Mouse (Mus musculus) midbrain, embryonic 13.5 days (tissue): ENCODE measurements around the gene St3gal6. TPM values are rescaled to one million over a fixed set of nuclear protein-coding genes. Genes with fewer than 3 reads are reported as not detected.

ENCODE experiments used
- ATAC-seq: fragments of 200-750 bp; cut with Nextera tagmentation; 2 replicates; pipeline ENCODE4 v1.8.0; 2017; ENCODE audit warnings: mild to moderate bottlenecking, moderate TSS enrichment, moderate library complexity
- H3K27ac ChIP-seq: fragments of 300-500 bp; sonication (generic); 2 replicates; pipeline ENCODE4 v1.5.1; 2015; ENCODE audit warnings: inconsistent platforms, mild to moderate bottlenecking, moderate library complexity
- H3K27me3 ChIP-seq: fragments of 300-500 bp; sonication (generic); 2 replicates; pipeline ENCODE4 v1.6.1; 2015; ENCODE audit warnings: mild to moderate bottlenecking, inconsistent platforms
- H3K36me3 ChIP-seq: fragments of 300-500 bp; sonication (generic); 2 replicates; pipeline ENCODE4 v1.6.1; 2015; ENCODE audit warnings: mild to moderate bottlenecking, inconsistent platforms
- H3K4me1 ChIP-seq: fragments of 300-500 bp; sonication (generic); replicated peaks from 2 replicates; pipeline ENCODE4 v1.6.1; 2015; ENCODE audit warnings: inconsistent platforms
- H3K4me2 ChIP-seq: fragments of 300-500 bp; sonication (generic); replicated peaks from 2 replicates; pipeline ENCODE4 v1.6.1; 2015; ENCODE audit warnings: moderate library complexity, mild to moderate bottlenecking, inconsistent platforms
- H3K4me3 ChIP-seq: fragments of 300-500 bp; sonication (generic); replicated peaks from 2 replicates; pipeline ENCODE4 v1.5.1; 2015; ENCODE audit warnings: mild to moderate bottlenecking, inconsistent platforms
- H3K9ac ChIP-seq: fragments of 300-500 bp; sonication (generic); replicated peaks from 2 replicates; pipeline ENCODE4 v1.6.1; 2015; ENCODE audit warnings: mild to moderate bottlenecking, inconsistent platforms
- H3K9me3 ChIP-seq: fragments of 300-500 bp; sonication (generic); 2 replicates; pipeline ENCODE4 v1.6.1; 2016; ENCODE audit warnings: mild to moderate bottlenecking, inconsistent platforms
- WGBS: fragments of 180-500 bp; shearing (Covaris S2); methylation state at CpG from one replicate; pipeline ENCODE4 v1.1.7; 2015; 5-methylcytosine and 5-hydroxymethylcytosine counted together
- polyA plus RNA-seq: library from polyadenylated mRNA; unstranded; fragments of >200 nt; fragmentation: Nextera tagmentation; extraction: Ambion mirVana; gene quantifications from 2 replicates; pipeline ENCODE4 v1.2.1, GENCODE M21; 2015

The St3gal6 gene
- polyA plus RNA-seq, 1 experiment from 2014 or later, result 8.3 TPM

- peaks cover 6% of the 10 kb centered on the region; the same call in 1 of the 2 replicates for H3K27me3 ChIP-seq
- no peak overlapping the region for H3K27ac ChIP-seq
- no peak overlapping the region for H3K9ac ChIP-seq
- H3K4me2 ChIP-seq, result no peak overlapping the region
- H3K4me3 ChIP-seq, result no peak overlapping the region
- H3K9me3 ChIP-seq, result peaks cover 3% of the 10 kb centered on the region; the same call in 1 of the 2 replicates
- peaks cover 7% of the 10 kb centered on the region; the same call in 1 of the 2 replicates for H3K4me1 ChIP-seq
- no peak for ATAC-seq
- 95% methylated on average over 6 of the region's 6 CpGs for whole genome bisulfite sequencing
- H3K36me3 ChIP-seq, result no peaks in the 10 kb centered on the region
These were observed 3.6 kb downstream of the St3gal6 start for GRCm38 (mm10) chr16:58520457-58520856.

- Histone ChIP-seq H3K4me1 (peaks cover 7% of the 10 kb centered on the region; the same call in 1 of the 2 replicates), H3K9me3 (peaks cover 3% of the 10 kb centered on the region; the same call in 1 of the 2 replicates), H3K9ac (no peak overlapping the region), H3K27me3 (peaks cover 6% of the 10 kb centered on the region; the same call in 1 of the 2 replicates), H3K4me3 (no peak overlapping the region), H3K4me2 (0 out of 2 replicates have a peak overlapping the region, but pooled peaks have one; percentile 11), H3K27ac (no peak overlapping the region), H3K36me3 (no peaks in the 10 kb centered on the region)
- 65% methylated on average over 11 of the region's 11 CpGs for WGBS
- no peak for ATAC-seq
These were observed 4.4 kb downstream of the St3gal6 start for GRCm38 (mm10) chr16:58519650-58520073.

GRCm38 (mm10) chr16:58516960-58517798 lies 6.9 kb downstream of the St3gal6 start:
- Histone ChIP-seq H3K9me3 (no peaks in the 10 kb centered on the region), H3K36me3 (no peaks in the 10 kb centered on the region), H3K4me2 (no peak overlapping the region), H3K4me1 (peaks cover 20% of the 10 kb centered on the region), H3K9ac (no peak overlapping the region), H3K27me3 (peaks cover 4% of the 10 kb centered on the region; the same call in 1 of the 2 replicates), H3K27ac (no peak overlapping the region), H3K4me3 (no peak overlapping the region)
- 92% methylated on average over 7 of the region's 7 CpGs for WGBS
- ATAC-seq, result no peak

- Histone ChIP-seq H3K27me3 (no peaks in the 10 kb centered on the region; the same call in 1 of the 2 replicates), H3K36me3 (no peaks in the 10 kb centered on the region), H3K9me3 (no peaks in the 10 kb centered on the region), H3K9ac (no peak overlapping the region), H3K4me3 (no peak overlapping the region), H3K27ac (no peak overlapping the region), H3K4me1 (peaks cover 18% of the 10 kb centered on the region), H3K4me2 (no peak overlapping the region)
- 95% methylated on average over 2 of the region's 2 CpGs for WGBS
- no peak for ATAC-seq
These were observed 7.9 kb downstream of the St3gal6 start for GRCm38 (mm10) chr16:58516161-58516560.

GRCm38 (mm10) chr16:58514565-58514964 lies 9.5 kb downstream of the St3gal6 start:
- H3K27ac ChIP-seq, result no peak overlapping the region
- no peak for ATAC-seq
- H3K9ac ChIP-seq, result no peak overlapping the region
- no peaks in the 10 kb centered on the region for H3K27me3 ChIP-seq
- whole genome bisulfite sequencing, result 91% methylated on average over 9 of the region's 9 CpGs
- no peak overlapping the region for H3K4me3 ChIP-seq
- no peaks in the 10 kb centered on the region for H3K9me3 ChIP-seq
- no peak overlapping the region for H3K4me2 ChIP-seq
- peaks cover 18% of the 10 kb centered on the region for H3K4me1 ChIP-seq
- H3K36me3 ChIP-seq, result no peaks in the 10 kb centered on the region

GRCm38 (mm10) chr16:58513755-58514154 lies 10.3 kb downstream of the St3gal6 start:
- Histone ChIP-seq H3K4me1 (peaks cover 18% of the 10 kb centered on the region), H3K4me2 (no peak overlapping the region), H3K27ac (0 out of 2 replicates have a peak overlapping the region, but pooled peaks have one; percentile 6), H3K27me3 (no peaks in the 10 kb centered on the region), H3K36me3 (no peaks in the 10 kb centered on the region), H3K9me3 (no peaks in the 10 kb centered on the region), H3K4me3 (no peak overlapping the region), H3K9ac (no peak overlapping the region)
- 37% methylated on average over 6 of the region's 6 CpGs for WGBS
- no peak for ATAC-seq

- Histone ChIP-seq H3K9ac (no peak overlapping the region), H3K4me3 (no peak overlapping the region), H3K4me2 (no peak overlapping the region), H3K27me3 (no peaks in the 10 kb centered on the region), H3K9me3 (no peaks in the 10 kb centered on the region), H3K36me3 (no peaks in the 10 kb centered on the region), H3K4me1 (peaks cover 18% of the 10 kb centered on the region), H3K27ac (no peak overlapping the region)
- ATAC-seq, result peak; percentile 72
- 24% methylated on average over 3 of the region's 3 CpGs for WGBS
These were observed 11.2 kb downstream of the St3gal6 start for GRCm38 (mm10) chr16:58512887-58513286.

- Histone ChIP-seq H3K4me2 (0 out of 2 replicates have a peak overlapping the region, but pooled peaks have one; percentile 6), H3K9ac (no peak overlapping the region), H3K27me3 (no peaks in the 10 kb centered on the region), H3K4me3 (no peak overlapping the region), H3K36me3 (no peaks in the 10 kb centered on the region), H3K27ac (no peak overlapping the region), H3K9me3 (no peaks in the 10 kb centered on the region), H3K4me1 (peaks cover 18% of the 10 kb centered on the region)
- ATAC-seq, result peak; percentile 71
- WGBS, result 28% methylated on average over 9 of the region's 9 CpGs
These were observed 11.8 kb downstream of the St3gal6 start for GRCm38 (mm10) chr16:58512181-58512761.

- no peaks in the 10 kb centered on the region for H3K27me3 ChIP-seq
- no peak overlapping the region for H3K4me2 ChIP-seq
- no peak overlapping the region for H3K27ac ChIP-seq
- H3K36me3 ChIP-seq, result no peaks in the 10 kb centered on the region
- ATAC-seq, result no peak
- H3K4me3 ChIP-seq, result no peak overlapping the region
- H3K9ac ChIP-seq, result no peak overlapping the region
- H3K9me3 ChIP-seq, result no peaks in the 10 kb centered on the region
- peaks cover 13% of the 10 kb centered on the region; the same call in 1 of the 2 replicates for H3K4me1 ChIP-seq
These were observed 19.1 kb downstream of the St3gal6 start for GRCm38 (mm10) chr16:58504945-58505344.

- Histone ChIP-seq H3K27ac (no peak overlapping the region), H3K9me3 (no peaks in the 10 kb centered on the region), H3K27me3 (no peaks in the 10 kb centered on the region), H3K9ac (no peak overlapping the region), H3K4me1 (peaks cover 27% of the 10 kb centered on the region), H3K4me2 (no peak overlapping the region), H3K4me3 (no peak overlapping the region), H3K36me3 (no peaks in the 10 kb centered on the region)
- 75% methylated on average over 6 of the region's 6 CpGs for WGBS
- ATAC-seq, result no peak
These were observed 21.5 kb downstream of the St3gal6 start for GRCm38 (mm10) chr16:58502566-58502965.

GRCm38 (mm10) chr16:58501760-58502301 lies 22.2 kb downstream of the St3gal6 start:
- peaks cover 27% of the 10 kb centered on the region for H3K4me1 ChIP-seq
- H3K4me3 ChIP-seq, result no peak overlapping the region
- H3K9ac ChIP-seq, result no peak overlapping the region
- no peaks in the 10 kb centered on the region for H3K36me3 ChIP-seq
- no peak overlapping the region for H3K4me2 ChIP-seq
- H3K27me3 ChIP-seq, result no peaks in the 10 kb centered on the region
- H3K27ac ChIP-seq, result no peak overlapping the region
- WGBS, result 28% methylated on average over 6 of the region's 6 CpGs
- ATAC-seq, result peak; percentile 40; the same call in 1 of the 2 replicates
- H3K9me3 ChIP-seq, result no peaks in the 10 kb centered on the region

- Histone ChIP-seq H3K9me3 (no peaks in the 10 kb centered on the region), H3K27ac (peak overlapping the region; percentile 35; the same call in 1 of the 2 replicates), H3K9ac (no peak overlapping the region), H3K4me3 (no peak overlapping the region), H3K4me1 (peaks cover 27% of the 10 kb centered on the region), H3K36me3 (no peaks in the 10 kb centered on the region), H3K4me2 (no peak overlapping the region), H3K27me3 (no peaks in the 10 kb centered on the region)
- peak; percentile 43 for ATAC-seq
- 34% methylated on average over 5 of the region's 5 CpGs for WGBS
These were observed 24.4 kb downstream of the St3gal6 start for GRCm38 (mm10) chr16:58499650-58500049.
